Mouse (Mus musculus) megakaryocyte, embryonic 14.5 days (primary cell): ENCODE results near the gene Pde11a.

Experiments
- FLI1 ChIP-seq: IDR thresholded peaks from 2 replicates; pipeline ENCODE4 v1.6.1; 2012; ENCODE audit warnings: low read length, inconsistent platforms, mixed read lengths
- GATA1 ChIP-seq: IDR thresholded peaks from 3 replicates; pipeline ENCODE4 v1.6.1; 2012; ENCODE audit warnings: mixed read lengths, low read length, inconsistent platforms, borderline replicate concordance

GRCm38 (mm10) chr2:76158973-76159372, 179.6 kb downstream of the Pde11a start:
- TF ChIP-seq GATA1 (no peak), FLI1 (no peak)
